Mouse (Mus musculus) A20 (cell line): ENCODE data around the gene Vmn2r68.

Experiments
- DNase-seq: peaks from one replicate; pipeline ENCODE4 v3.0.0-alpha.2; 2011; ENCODE audit warnings: low read depth, low spot score

Gene Vmn2r68

GRCm38 (mm10) chr7:85237683-85238082 is at the start of gene Vmn2r68:
TSS of gene Vmn2r68 (minus strand) at chr7:85237783.
- no peak for DNase-seq
